Mouse (Mus musculus) kidney, postnatal 14 days (tissue): Measurements from ENCODE around the gene a.
"Not testable (repeated sequence)": the region's sequence is repeated elsewhere in the genome, so short reads cannot be mapped to it uniquely, and the experiment has no call there.

Experiments
- DNase-seq: peaks from one replicate; pipeline ENCODE4 v3.0.0; 2022; ENCODE audit warnings: mixed read lengths

The a gene

GRCm38 (mm10) chr2:154933884-154934283, 142.7 kb downstream of the a start:
- DNase-seq = no peak

- DNase-seq = no peak
These were observed 144.9 kb downstream of the a start for GRCm38 (mm10) chr2:154936106-154936505.

DNA sequence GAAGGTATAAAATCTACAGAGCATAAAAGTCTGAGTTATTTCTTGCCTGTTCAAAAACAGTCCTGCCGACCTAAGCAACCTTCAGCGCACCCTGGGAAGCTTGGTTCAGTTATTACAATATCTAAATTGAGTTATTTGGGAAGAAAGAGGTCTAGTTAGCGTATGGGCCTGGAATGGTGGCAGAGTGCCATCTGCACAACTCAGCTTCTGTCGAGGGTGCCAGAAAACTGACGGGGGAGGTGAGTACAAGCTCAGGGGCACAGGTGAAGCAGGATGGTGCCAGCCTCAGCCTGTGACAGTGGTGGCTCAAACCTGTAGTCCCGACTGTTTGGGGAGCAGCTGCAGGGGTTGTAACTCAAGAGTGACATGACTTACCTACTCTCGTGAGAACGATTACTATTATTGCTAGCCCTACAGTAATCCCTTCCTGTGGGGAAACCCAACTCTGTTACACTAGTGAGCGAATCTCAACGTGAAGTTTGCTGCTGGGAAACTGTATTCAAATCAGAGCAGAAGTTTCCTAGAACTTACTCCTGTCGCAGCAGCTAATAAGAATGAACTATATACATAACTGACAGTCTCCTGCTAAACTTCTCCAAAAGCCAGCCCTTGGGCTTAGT, 145.4 kb downstream of the a start:
- DNase-seq = no peak

DNA sequence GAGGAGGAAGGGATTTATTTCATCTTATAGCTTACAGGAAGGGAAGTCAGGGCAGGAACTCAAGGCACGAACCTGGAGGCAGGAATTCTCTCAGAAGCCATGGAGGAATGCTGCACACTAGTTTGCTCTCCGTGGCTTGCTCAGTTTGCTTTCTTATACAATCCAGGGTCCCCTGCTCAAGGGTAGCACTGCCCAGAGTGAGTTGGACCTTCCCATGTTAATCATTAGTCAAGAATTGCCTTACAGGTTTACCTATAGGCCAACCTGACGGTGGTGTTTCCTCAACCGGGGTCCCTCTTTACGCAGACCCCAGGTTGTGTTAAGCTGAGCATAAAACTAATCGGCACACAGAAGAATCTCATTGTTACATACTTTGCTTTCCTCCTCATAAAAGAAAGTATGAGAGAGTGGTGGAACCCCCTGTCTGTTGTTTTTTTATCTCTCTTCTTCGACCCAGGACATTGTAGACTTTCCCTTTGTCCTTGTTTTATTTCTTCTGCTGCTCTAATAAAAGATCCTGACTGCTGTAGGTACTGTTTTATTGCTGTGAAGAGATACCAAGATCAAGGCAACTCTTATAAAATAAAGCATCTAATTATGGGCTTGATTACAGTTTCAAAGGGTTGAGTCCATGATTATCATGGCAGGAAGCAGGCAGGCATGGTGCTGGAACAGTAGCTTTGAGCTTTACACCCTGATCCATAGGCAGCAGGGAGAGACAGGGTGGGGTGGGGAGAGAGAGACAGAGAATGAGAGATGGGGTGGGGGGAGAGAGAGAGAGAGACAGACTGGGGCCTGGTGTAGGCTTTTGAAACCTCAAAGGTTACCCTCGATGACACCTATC, 146.6 kb downstream of the a start:
- DNase-seq = no peak

DNA sequence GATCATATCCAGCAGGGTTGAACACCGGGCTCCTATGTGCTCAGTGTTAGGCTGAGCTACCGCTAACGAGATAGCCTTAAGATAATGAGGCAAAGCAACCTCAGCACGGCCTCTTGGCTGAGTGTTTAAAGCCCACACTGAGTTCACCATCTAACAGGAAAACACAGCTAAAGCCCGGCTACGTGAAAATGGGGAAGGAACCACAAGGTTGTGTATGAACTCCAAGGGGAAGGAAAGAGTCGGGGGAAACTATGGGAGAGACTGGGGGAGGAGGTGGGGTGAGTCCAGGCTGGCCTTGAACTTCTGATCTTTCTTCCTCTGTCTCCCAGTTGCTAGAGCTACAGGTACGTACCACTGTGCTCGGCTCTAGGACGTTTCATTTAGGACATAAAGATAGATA, 150.8 kb downstream of the a start:
- DNase-seq = no peak

- no peak for DNase-seq
These were observed 151.3 kb downstream of the a start for GRCm38 (mm10) chr2:154942546-154942945.

- peak; percentile 84 for DNase-seq
These were observed 151.9 kb downstream of the a start for GRCm38 (mm10) chr2:154943101-154943500.

DNA sequence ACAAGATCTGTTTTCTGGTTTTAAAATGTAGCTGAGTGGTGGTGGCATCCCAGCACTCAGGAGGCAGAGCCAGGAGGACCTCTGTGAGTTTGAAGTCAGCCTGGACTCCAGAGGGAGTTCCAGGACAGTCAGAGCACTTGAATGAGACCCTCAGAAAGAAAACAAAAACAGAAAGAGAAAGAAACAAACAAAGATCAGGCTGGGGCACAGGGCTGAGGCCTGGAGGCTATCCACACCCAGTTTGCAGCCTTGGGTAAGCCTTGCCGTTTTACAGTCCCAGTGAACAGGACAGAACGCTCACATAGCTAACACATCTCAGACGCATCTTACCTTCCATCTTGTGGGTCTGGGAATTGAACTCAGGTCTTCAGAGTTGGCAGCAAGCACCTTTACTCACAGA, 155.7 kb downstream of the a start:
- no peak for DNase-seq

GRCm38 (mm10) chr2:154949352-154949751, 158.2 kb downstream of the a start:
- DNase-seq = peak; percentile 37

- DNase-seq = no peak
These were observed 158.7 kb downstream of the a start for GRCm38 (mm10) chr2:154949877-154950276.

- no peak for DNase-seq
These were observed 159.4 kb downstream of the a start for GRCm38 (mm10) chr2:154950601-154951000.

DNA sequence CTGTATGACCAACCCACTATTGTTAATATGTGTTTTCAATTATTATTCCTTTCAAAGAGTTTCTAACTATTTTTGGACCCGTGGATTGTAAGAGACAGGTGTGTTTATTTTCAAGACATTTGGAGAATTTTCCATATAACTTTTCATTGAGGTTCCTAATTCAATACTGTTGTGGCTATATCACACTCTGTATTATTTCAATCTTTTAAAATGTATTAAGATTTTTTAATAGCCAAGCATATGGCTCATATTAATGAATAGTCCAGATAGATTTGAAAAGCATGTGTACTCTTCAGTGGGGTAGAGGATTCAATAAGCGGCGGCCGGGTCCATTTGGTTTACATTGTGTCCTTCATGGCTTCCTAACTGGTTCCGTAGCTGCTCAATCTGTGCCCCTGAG, 168.3 kb downstream of the a start:
- DNase-seq = no peak

- no peak for DNase-seq
These were observed 168.7 kb downstream of the a start for GRCm38 (mm10) chr2:154959909-154960308.

- no peak for DNase-seq
These were observed 172.0 kb downstream of the a start for GRCm38 (mm10) chr2:154963176-154963575.

GRCm38 (mm10) chr2:154969740-154970397, 178.7 kb downstream of the a start:
- DNase-seq = not testable (repeated sequence)

GRCm38 (mm10) chr2:154971919-154972692, 180.9 kb downstream of the a start:
- no peak for DNase-seq

DNA sequence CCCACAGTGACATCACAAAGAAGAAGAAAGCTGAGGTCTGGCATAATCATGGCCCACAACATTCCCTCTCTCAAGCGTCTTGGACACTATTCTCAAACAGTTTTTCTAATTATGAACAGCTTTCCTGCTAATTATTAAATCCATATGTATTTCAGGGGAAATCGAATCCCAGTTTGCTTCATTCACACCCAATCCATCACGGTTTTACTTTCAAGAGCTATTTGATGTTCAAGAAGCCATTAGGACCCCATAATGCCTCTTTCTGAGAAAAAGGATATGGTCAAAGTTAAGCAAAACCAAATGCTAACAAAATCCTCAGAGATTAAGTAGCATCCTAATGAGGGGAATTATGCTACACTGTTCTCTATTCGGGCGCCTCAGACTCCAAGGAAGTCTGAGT, 181.8 kb downstream of the a start:
- DNase-seq = no peak

DNA sequence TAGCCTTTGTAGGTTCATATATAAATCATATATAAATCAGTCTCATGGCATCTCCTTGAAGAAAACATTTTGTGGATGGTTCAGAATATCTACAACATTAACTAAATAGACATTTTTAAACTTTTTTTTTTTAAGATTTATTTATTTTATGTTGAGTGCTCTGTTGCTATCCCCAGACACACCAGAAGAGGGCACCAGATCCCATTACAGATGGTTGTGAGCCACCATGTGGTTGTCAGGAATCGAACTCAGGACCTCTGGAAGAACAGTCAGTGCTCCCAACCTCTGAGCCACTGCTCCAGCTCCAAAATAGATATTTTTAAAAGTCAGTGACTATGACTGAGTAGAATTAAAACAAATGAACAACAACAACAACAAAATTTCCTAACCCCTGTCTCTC, 195.4 kb downstream of the a start:
- DNase-seq = no peak

DNA sequence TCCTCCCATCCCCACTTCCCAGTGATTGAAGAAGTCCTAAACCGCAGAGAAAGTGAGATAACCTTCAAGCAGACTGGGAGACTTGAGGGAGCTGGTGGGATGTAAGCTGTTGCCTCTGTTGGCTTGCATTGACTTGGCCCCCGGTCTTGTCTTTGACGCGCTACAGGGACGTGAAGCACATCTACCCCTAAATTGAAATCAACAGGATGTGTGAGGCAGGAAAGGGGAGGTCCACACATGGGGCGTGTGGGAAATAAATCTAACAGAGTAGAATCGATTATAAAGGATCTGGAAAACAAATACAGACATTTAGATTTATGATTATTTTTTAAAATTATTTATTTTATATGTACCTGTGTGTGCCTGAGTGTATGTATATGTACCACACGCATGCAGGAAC, 200.2 kb downstream of the a start:
- no peak for DNase-seq

DNA sequence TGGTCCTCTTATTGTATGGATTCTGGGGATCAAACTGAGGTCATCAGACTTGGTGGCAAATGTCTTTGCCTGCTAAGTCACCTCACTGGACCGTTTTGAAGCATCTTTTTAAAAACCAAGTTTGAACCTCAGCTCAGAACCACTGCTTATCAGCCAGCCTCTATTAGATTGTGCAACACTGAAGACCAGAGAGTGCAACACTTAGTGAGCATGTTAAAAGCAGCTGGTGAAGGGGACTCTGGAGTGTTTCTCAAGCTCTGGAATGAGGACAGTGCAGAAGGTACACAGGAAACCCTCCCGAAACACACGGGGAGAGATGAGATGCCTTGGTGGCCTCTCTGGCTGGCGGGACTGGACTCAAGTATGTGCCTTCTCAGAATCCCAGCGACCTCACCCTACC, 200.9 kb downstream of the a start:
- DNase-seq = no peak

GRCm38 (mm10) chr2:155005491-155005890, 214.3 kb downstream of the a start:
- DNase-seq = no peak

GRCm38 (mm10) chr2:155011086-155011656, 220.0 kb downstream of the a start:
- no peak for DNase-seq

DNA sequence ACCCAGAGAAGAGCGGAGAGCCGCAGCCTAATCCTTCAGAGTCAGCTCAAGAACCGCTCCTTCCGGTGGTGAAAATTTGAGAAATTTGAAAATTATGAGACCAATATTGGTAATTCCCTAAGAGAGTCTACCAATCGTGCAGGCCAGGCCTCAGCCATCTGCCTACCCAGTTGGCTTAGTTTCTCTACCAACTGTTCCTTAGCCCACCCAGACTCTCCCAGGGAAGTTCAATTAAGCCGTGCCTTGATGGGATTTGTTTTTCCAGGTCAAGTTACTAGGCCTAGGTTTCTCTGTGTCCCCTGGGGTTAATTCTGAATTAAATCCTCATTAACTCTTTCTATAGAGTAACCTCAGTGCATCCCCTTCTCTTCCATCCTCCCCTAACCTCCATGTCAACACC, 221.8 kb downstream of the a start:
- no peak for DNase-seq
